Mouse (Mus musculus) heart, postnatal 0 days (tissue): Measurements from ENCODE around the gene Trmt61a. TPM values are rescaled to one million over a fixed set of nuclear protein-coding genes. Genes with fewer than 3 reads are reported as not detected.

Experiments
- ATAC-seq: fragments of 200-750 bp; cut with Nextera tagmentation; 2 replicates; pipeline ENCODE4 v1.8.0; 2017; ENCODE audit warnings: low read depth, moderate number of reproducible peaks, moderate library complexity; ENCODE audit not compliant: insufficient read depth
- DNase-seq: peaks from one replicate; pipeline ENCODE4 v3.0.0-alpha.2; 2016; ENCODE audit warnings: low spot score
- H3K27ac ChIP-seq: fragments of 300-500 bp; sonication (generic); 2 replicates; pipeline ENCODE4 v1.5.1; 2014; ENCODE audit warnings: low read depth, mild to moderate bottlenecking
- H3K27me3 ChIP-seq: fragments of 300-500 bp; sonication (generic); 2 replicates; pipeline ENCODE4 v1.6.1; 2014; ENCODE audit warnings: low read length, mixed read lengths; ENCODE audit not compliant: control insufficient read depth, insufficient read depth
- H3K36me3 ChIP-seq: fragments of 300-500 bp; sonication (generic); replicated peaks from 2 replicates; pipeline ENCODE4 v1.6.1; 2014; ENCODE audit warnings: low read length, mixed read lengths; ENCODE audit not compliant: control insufficient read depth, insufficient read depth
- H3K4me1 ChIP-seq: fragments of 300-500 bp; sonication (generic); 2 replicates; pipeline ENCODE4 v1.6.1; 2014; ENCODE audit warnings: antibody characterized with exemption; ENCODE audit not compliant: control insufficient read depth, insufficient read depth
- H3K4me2 ChIP-seq: fragments of 300-500 bp; sonication (generic); 2 replicates; pipeline ENCODE4 v1.6.1; 2014; ENCODE audit warnings: low read depth, mild to moderate bottlenecking, low read length, moderate library complexity
- H3K4me3 ChIP-seq: fragments of 300-500 bp; sonication (generic); 2 replicates; pipeline ENCODE4 v1.5.1; 2014; ENCODE audit warnings: low read depth, low read length
- H3K9ac ChIP-seq: fragments of 300-500 bp; sonication (generic); replicated peaks from 2 replicates; pipeline ENCODE4 v1.6.1; 2014; ENCODE audit warnings: low read depth, low read length, mixed read lengths
- H3K9me3 ChIP-seq: fragments of 300-500 bp; sonication (generic); replicated peaks from 2 replicates; pipeline ENCODE4 v1.6.1; 2016; ENCODE audit warnings: low read length; ENCODE audit not compliant: control insufficient read depth
- CTCF ChIP-seq: IDR thresholded peaks from 2 replicates; pipeline ENCODE4 v1.5.1; 2016; ENCODE audit warnings: antibody characterized with exemption, control low read depth, low read depth
- EP300 ChIP-seq: IDR thresholded peaks from 2 replicates; pipeline ENCODE4 v1.6.1; 2016; ENCODE audit warnings: antibody characterized with exemption, low read depth
- WGBS: fragments of 180-500 bp; shearing (Covaris S2); extraction: QIAGEN DNeasy Blood & Tissue Kit; methylation state at CpG from one replicate; pipeline ENCODE4 v1.1.7; 2014; 5-methylcytosine and 5-hydroxymethylcytosine counted together
- polyA plus RNA-seq: library from polyadenylated mRNA; unstranded; fragments of >200 nt; fragmentation: Nextera tagmentation; extraction: Ambion mirVana; gene quantifications from 2 replicates; pipeline ENCODE4 v1.2.1, GENCODE M21; 2015
- total RNA-seq: library from RNA; depleted of rRNA; stranded (reverse); fragments of >200 nt; gene quantifications from 2 replicates; pipeline ENCODE4 v1.2.3, GENCODE M21; 2014; ENCODE audit warnings: low replicate concordance

Trmt61a gene
- total and polyA plus RNA-seq, 2 experiments from 2014 or later, result 6.1 to 24.9 TPM

GRCm38 (mm10) chr12:111716505-111716904, 38.6 kb downstream of the Trmt61a start:
- Histone ChIP-seq H3K4me2 (no peak overlapping the region), H3K9me3 (no peaks in the 10 kb centered on the region), H3K4me1 (peaks cover 14% of the 10 kb centered on the region), H3K27me3 (no peaks in the 10 kb centered on the region), H3K36me3 (peaks cover under 1% of the 10 kb centered on the region; the same call in 1 of the 2 replicates), H3K9ac (no peak overlapping the region), H3K4me3 (no peak overlapping the region), H3K27ac (no peak overlapping the region)
- 95% methylated on average over 7 of the region's 7 CpGs for WGBS
- TF ChIP-seq CTCF (no peak), EP300 (no peak)
- DNase-seq (no peak), ATAC-seq (no peak)

- H3K9ac ChIP-seq, result no peak overlapping the region
- H3K4me2 ChIP-seq, result no peak overlapping the region
- H3K36me3 ChIP-seq, result no peaks in the 10 kb centered on the region
- H3K27me3 ChIP-seq, result no peaks in the 10 kb centered on the region
- DNase-seq (no peak), ATAC-seq (no peak)
- no peak overlapping the region for H3K4me3 ChIP-seq
- peaks cover 5% of the 10 kb centered on the region for H3K4me1 ChIP-seq
- 53% methylated on average over 8 of the region's 8 CpGs for WGBS
- H3K9me3 ChIP-seq, result no peaks in the 10 kb centered on the region
- no peak for TF ChIP-seq EP300
- no peak for TF ChIP-seq CTCF
- H3K27ac ChIP-seq, result no peak overlapping the region
Observed at GRCm38 (mm10) chr12:111718656-111719055, 40.8 kb downstream of the Trmt61a start.

GRCm38 (mm10) chr12:111720222-111720621, 42.3 kb downstream of the Trmt61a start:
- no peaks in the 10 kb centered on the region for H3K27me3 ChIP-seq
- no peak overlapping the region for H3K9ac ChIP-seq
- no peak overlapping the region for H3K4me2 ChIP-seq
- ATAC-seq (no peak), DNase-seq (no peak)
- no peaks in the 10 kb centered on the region for H3K9me3 ChIP-seq
- H3K36me3 ChIP-seq, result peaks cover 9% of the 10 kb centered on the region; the same call in 1 of the 2 replicates
- TF ChIP-seq CTCF (no peak), EP300 (no peak)
- no peaks in the 10 kb centered on the region for H3K4me1 ChIP-seq
- H3K27ac ChIP-seq, result no peak overlapping the region
- WGBS, result 88% methylated on average over 4 of the region's 4 CpGs
- no peak overlapping the region for H3K4me3 ChIP-seq

- Histone ChIP-seq H3K27me3 (no peaks in the 10 kb centered on the region), H3K9me3 (no peaks in the 10 kb centered on the region), H3K4me2 (no peak overlapping the region), H3K36me3 (peaks cover 9% of the 10 kb centered on the region; the same call in 1 of the 2 replicates), H3K9ac (no peak overlapping the region), H3K27ac (no peak overlapping the region), H3K4me3 (no peak overlapping the region), H3K4me1 (no peaks in the 10 kb centered on the region)
- WGBS, result 69% methylated on average over 9 of the region's 9 CpGs
- TF ChIP-seq EP300 (no peak), CTCF (peak; percentile 63)
- DNase-seq (no peak), ATAC-seq (no peak)
Observed at GRCm38 (mm10) chr12:111722654-111723053, 44.7 kb downstream of the Trmt61a start.

GRCm38 (mm10) chr12:111724638-111725337, 46.9 kb downstream of the Trmt61a start:
- no peak for TF ChIP-seq CTCF
- TF ChIP-seq EP300, result 0 out of 2 replicates have a peak, but pooled peaks have one; percentile 49
- Histone ChIP-seq H3K36me3 (peaks cover 19% of the 10 kb centered on the region; the same call in 1 of the 2 replicates), H3K27ac (peak overlapping the region; percentile 72), H3K9ac (no peak overlapping the region), H3K4me3 (no peak overlapping the region), H3K4me1 (no peaks in the 10 kb centered on the region), H3K27me3 (no peaks in the 10 kb centered on the region), H3K4me2 (no peak overlapping the region), H3K9me3 (no peaks in the 10 kb centered on the region)
- WGBS, result 71% methylated on average over 6 of the region's 6 CpGs
- peak; percentile 78 for ATAC-seq
- DNase-seq, result peak; percentile 63
